31 mouse cellular contexts compared by ENCODE assay signal in genomic region chr14:34497346-34497745, GRCm38 (mm10). TPM values are rescaled to one million over a fixed set of nuclear protein-coding genes. Genes with fewer than 3 reads are reported as not detected.
"Had no signal": no experiment of that assay in that cellular context is flagged by ENCODE, and none has a peak within 500 bp of the region (broad histone marks: within the 10 kb centered on the region; RNA-seq: fewer than 3 reads in every experiment).

No protein-coding gene starts in this region.

- H3K27ac ChIP-seq: kidney, postnatal 0 days; layer of hippocampus, adult 2 months; liver, embryonic 13.5 days; stomach, embryonic 15.5 days had no signal

- H3K4me2 ChIP-seq: liver, embryonic 13.5 days; midbrain, embryonic 11.5 days; stomach, embryonic 15.5 days had no signal

- H3K9ac ChIP-seq: liver, embryonic 13.5 days; stomach, embryonic 15.5 days had no signal

- H3K36me3 ChIP-seq: liver, embryonic 13.5 days; stomach, embryonic 15.5 days had no signal

- DNase-seq: kidney, adult 9 months; kidney, postnatal 25 days; layer of hippocampus, adult 9-11 months; liver, embryonic 13.5 days; lung, adult 2 months; lung, postnatal 14 days; lung, postnatal 4 days; midbrain, embryonic 14.5 days; retina, postnatal 1 day; right cerebral cortex, postnatal 25 days; spleen, adult 18-20 months; thymus, postnatal 25 days had no signal

- H3K4me3 ChIP-seq: layer of hippocampus, adult 2 months; liver, embryonic 13.5 days; stomach, embryonic 15.5 days had no signal

- H3K9me3 ChIP-seq: liver, embryonic 13.5 days; stomach, embryonic 15.5 days had no signal

- H3K27me3 ChIP-seq: stomach, embryonic 15.5 days had no signal

RNA-seq across cellular contexts. Expression of gene Bmpr1a, which starts 5.8 kb away (rescaled TPM):
- total RNA-seq: megakaryocyte-erythroid progenitor cell, adult 5-6 weeks had no signal

RNA-seq across cellular contexts. Expression of gene 9230112D13Rik, which starts 25.3 kb away (rescaled TPM):
- total RNA-seq: layer of hippocampus, adult 2 months; layer of hippocampus, postnatal 25 days; left cerebral cortex, adult 18-20 months; left cerebral cortex, postnatal 36 days; liver, adult 2 months; megakaryocyte progenitor cell, adult 5-6 weeks; megakaryocyte-erythroid progenitor cell, adult 5-6 weeks; midbrain, postnatal 0 days had no signal
- polyA plus RNA-seq: kidney, postnatal 0 days; large intestine, adult 2 months; limb, embryonic 11.5 days; limb, embryonic 14.5 days; liver, adult 2 months; liver, embryonic 13.5 days; liver, embryonic 16.5 days; lung, adult 2 months; lung, embryonic 16.5 days; midbrain, embryonic 11.5 days; midbrain, embryonic 14.5 days; midbrain, postnatal 0 days; neural tube, embryonic 11.5 days; neural tube, embryonic 14.5 days; stomach, embryonic 15.5 days; thymus, postnatal 0 days had no signal
